Mouse (Mus musculus): ENCODE results near the gene 0610010K14Rik.
A peak's percentile ranks its signal among the peaks of the same experiment; 100 is the strongest.

- TF ChIP-seq CTCF (conservative IDR thresholded peaks at IDR 0.05; ENCODE audit: low read length) (peak; percentile 90), POU5F1 (IDR thresholded peaks at IDR 0.05; ENCODE audit: borderline replicate concordance, low read length) (no peak), NANOG (IDR thresholded peaks at IDR 0.05; ENCODE audit: borderline replicate concordance, low read length) (no peak)
These were observed 9.6 kb upstream of the 0610010K14Rik start for GRCm38 (mm10) chr11:70247136-70247845.

All from E14TG2a.4 (cell line).